Comparison of ENCODE assay signal across 10 mouse cellular contexts in the genomic region with DNA sequence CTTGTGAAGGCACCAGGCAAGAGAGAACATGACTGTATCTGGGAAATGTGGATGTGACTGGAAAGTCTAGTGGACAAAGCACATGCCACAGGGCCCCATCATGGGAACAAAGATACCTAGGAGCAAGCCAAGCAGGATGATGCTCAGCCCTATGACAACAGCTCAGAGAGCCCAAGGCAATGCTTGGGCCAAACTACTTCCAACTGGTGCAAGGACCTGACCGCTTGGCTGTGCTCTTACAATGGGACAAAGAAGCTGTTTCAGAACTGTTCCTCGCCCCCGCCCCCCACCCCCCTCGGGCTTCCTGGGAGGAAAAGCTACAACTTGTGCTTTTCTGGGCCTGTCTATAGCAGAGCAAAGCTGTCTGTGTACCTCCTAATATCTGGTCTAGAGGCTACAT. TPM values are rescaled to one million over a fixed set of nuclear protein-coding genes. Genes with fewer than 3 reads are reported as not detected.
DNase-seq lines count a peak whose midpoint lies in the region; ATAC-seq lines count a peak whose summit lies in the region.
"Had no signal": no experiment of that assay in that cellular context is flagged by ENCODE, and none has a peak within 500 bp of the region (broad histone marks: within the 10 kb centered on the region; RNA-seq: fewer than 3 reads in every experiment).

No protein-coding gene starts in this region.

- no peak overlapping the region for H3K9ac ChIP-seq in kidney, embryonic 15.5 days
- no peak overlapping the region for H3K9ac ChIP-seq in intestine, embryonic 15.5 days

- peaks cover 10% of the 10 kb centered on the region; the same call in 1 of the 2 replicates for H3K36me3 ChIP-seq in kidney, embryonic 15.5 days
- peaks cover 3% of the 10 kb centered on the region; the same call in 1 of the 2 replicates for H3K36me3 ChIP-seq in intestine, embryonic 15.5 days

- peak overlapping the region; percentile 86 for H3K27ac ChIP-seq in kidney, embryonic 15.5 days
- 0 out of 2 replicates have a peak overlapping the region, but pooled peaks have one; percentile 14 for H3K27ac ChIP-seq in intestine, embryonic 15.5 days

- no peak for ATAC-seq in kidney, embryonic 15.5 days (replicated peaks; ENCODE audit: low FRiP score)
- no peak for ATAC-seq in intestine, embryonic 15.5 days
- ATAC-seq: Patski had no signal

- DNase-seq in kidney, postnatal 36 days: no peak
- peak; percentile 62 for DNase-seq in ES-CJ7 (ENCODE audit: low read depth, low spot score)
- peak; percentile 62 for DNase-seq in R1 (ENCODE audit: low read depth, low spot score)
- DNase-seq in cerebellum, postnatal 10 days: no peak
- no peak for DNase-seq in frontal cortex, postnatal 25 days (ENCODE audit: low spot score in 2 of 2)

- no peaks in the 10 kb centered on the region for H3K9me3 ChIP-seq in kidney, embryonic 15.5 days (replicated peaks)
- no peaks in the 10 kb centered on the region for H3K9me3 ChIP-seq in intestine, embryonic 15.5 days

- H3K4me1 ChIP-seq in kidney, embryonic 15.5 days: peaks cover 86% of the 10 kb centered on the region
- peaks cover 66% of the 10 kb centered on the region for H3K4me1 ChIP-seq in intestine, embryonic 15.5 days (replicated peaks)

- no peak overlapping the region for H3K4me3 ChIP-seq in kidney, embryonic 15.5 days (replicated peaks)
- H3K4me3 ChIP-seq in intestine, embryonic 15.5 days (replicated peaks): no peak overlapping the region
- H3K4me3 ChIP-seq: erythroblast, embryonic 14.5 days had no signal

- H3K4me2 ChIP-seq in kidney, embryonic 15.5 days: no peak overlapping the region
- H3K4me2 ChIP-seq in intestine, embryonic 15.5 days (replicated peaks): no peak overlapping the region
- H3K4me2 ChIP-seq: liver, embryonic 11.5 days had no signal

- H3K27me3 ChIP-seq in kidney, embryonic 15.5 days: no peaks in the 10 kb centered on the region
- H3K27me3 ChIP-seq in intestine, embryonic 15.5 days (replicated peaks): no peaks in the 10 kb centered on the region
- H3K27me3 ChIP-seq: Patski had no signal

- WGBS in kidney, embryonic 15.5 days: 78% methylated on average over 4 of the region's 4 CpGs
- 84% methylated on average over 4 of the region's 4 CpGs for WGBS in intestine, embryonic 15.5 days

RNA-seq across cellular contexts. Expression of a gene that starts 23.5 kb away (rescaled TPM):
- polyA plus RNA-seq in kidney, embryonic 15.5 days (2015; fragmentation: Nextera tagmentation; extraction: Ambion mirVana): 288 and 312 TPM in 2 replicates
- polyA plus RNA-seq in intestine, embryonic 15.5 days (2015; fragmentation: Nextera tagmentation; extraction: Ambion mirVana): 340 and 361 TPM in 2 replicates

RNA-seq across cellular contexts. Expression of a gene that starts 43.0 kb away (rescaled TPM):
- 401 and 402 TPM in 2 replicates for polyA plus RNA-seq in kidney, embryonic 15.5 days (2015; fragmentation: Nextera tagmentation; extraction: Ambion mirVana)
- polyA plus RNA-seq in intestine, embryonic 15.5 days (2015; fragmentation: Nextera tagmentation; extraction: Ambion mirVana): 359 and 375 TPM in 2 replicates

RNA-seq across cellular contexts. Expression of a gene that starts 43.2 kb away (rescaled TPM):
- 9.0 and 9.6 TPM in 2 replicates for polyA plus RNA-seq in kidney, embryonic 15.5 days (2015; fragmentation: Nextera tagmentation; extraction: Ambion mirVana)
- 6.3 and 7.7 TPM in 2 replicates for polyA plus RNA-seq in intestine, embryonic 15.5 days (2015; fragmentation: Nextera tagmentation; extraction: Ambion mirVana)

RNA-seq across cellular contexts. Expression of a gene that starts 57.4 kb away (rescaled TPM):
- 0.36 and 0.64 TPM in 2 replicates for polyA plus RNA-seq in kidney, embryonic 15.5 days (2015; fragmentation: Nextera tagmentation; extraction: Ambion mirVana)
- polyA plus RNA-seq in intestine, embryonic 15.5 days (2015; fragmentation: Nextera tagmentation; extraction: Ambion mirVana): 0.30 TPM in 2 replicates
- polyA plus RNA-seq: erythroblast, embryonic 14.5 days had no signal

Comparison
In these comparisons a context has a peak if more than half of its experiments do, and no peak if none do; other contexts are left out.
1. DNase-seq: peak in ES-CJ7 (single experiment) and R1 (single experiment); none in kidney, postnatal 36 days (0 of 2), cerebellum, postnatal 10 days (0 of 2) and frontal cortex, postnatal 25 days (0 of 2).